Mouse (Mus musculus) stomach, embryonic 15.5 days (tissue): Measurements from ENCODE around the gene Fam83c. TPM values are rescaled to one million over a fixed set of nuclear protein-coding genes. Genes with fewer than 3 reads are reported as not detected.

Source experiments
- ATAC-seq: fragments of 200-750 bp; cut with Nextera tagmentation; 2 replicates; pipeline ENCODE4 v1.8.0; 2017; ENCODE audit warnings: low read depth, moderate number of reproducible peaks, moderate TSS enrichment; ENCODE audit not compliant: insufficient read depth, low FRiP score
- H3K27ac ChIP-seq: fragments of 300-500 bp; sonication (generic); 2 replicates; pipeline ENCODE4 v1.5.1; 2015; ENCODE audit warnings: mild to moderate bottlenecking, inconsistent platforms
- H3K27me3 ChIP-seq: fragments of 300-500 bp; sonication (generic); replicated peaks from 2 replicates; pipeline ENCODE4 v1.6.1; 2015; ENCODE audit warnings: inconsistent platforms
- H3K36me3 ChIP-seq: fragments of 300-500 bp; sonication (generic); 2 replicates; pipeline ENCODE4 v1.6.1; 2015; ENCODE audit warnings: inconsistent platforms
- H3K4me1 ChIP-seq: fragments of 300-500 bp; sonication (generic); 2 replicates; pipeline ENCODE4 v1.6.1; 2015; ENCODE audit warnings: inconsistent platforms
- H3K4me2 ChIP-seq: fragments of 300-500 bp; sonication (generic); 2 replicates; pipeline ENCODE4 v1.6.1; 2015; ENCODE audit warnings: mild to moderate bottlenecking, inconsistent platforms
- H3K4me3 ChIP-seq: fragments of 300-500 bp; sonication (generic); replicated peaks from 2 replicates; pipeline ENCODE4 v1.5.1; 2015; ENCODE audit warnings: inconsistent platforms
- H3K9ac ChIP-seq: fragments of 300-500 bp; sonication (generic); 2 replicates; pipeline ENCODE4 v1.6.1; 2015; ENCODE audit warnings: inconsistent platforms
- H3K9me3 ChIP-seq: fragments of 300-500 bp; sonication (generic); 2 replicates; pipeline ENCODE4 v1.6.1; 2016; ENCODE audit warnings: inconsistent platforms
- WGBS: fragments of 180-500 bp; shearing (Covaris S2); methylation state at CpG from one replicate; pipeline ENCODE4 v1.1.7; 2015; 5-methylcytosine and 5-hydroxymethylcytosine counted together
- polyA plus RNA-seq: library from polyadenylated mRNA; unstranded; fragments of >200 nt; fragmentation: Nextera tagmentation; extraction: Ambion mirVana; gene quantifications from 2 replicates; pipeline ENCODE4 v1.2.1, GENCODE M21; 2015

Gene Fam83c
- polyA plus RNA-seq, 1 experiment from 2014 or later: 2.8 TPM

- H3K36me3 ChIP-seq: peaks cover 11% of the 10 kb centered on the region; the same call in 1 of the 2 replicates
- WGBS: 1% methylated on average over 52 of the region's 52 CpGs
- peak overlapping the region; percentile 70 for H3K9ac ChIP-seq
- peak overlapping the region; percentile 91 for H3K27ac ChIP-seq
- peak overlapping the region; percentile 79 for H3K4me2 ChIP-seq
- ATAC-seq: no peak
- H3K27me3 ChIP-seq: no peaks in the 10 kb centered on the region
- peaks cover 14% of the 10 kb centered on the region for H3K4me1 ChIP-seq
- no peaks in the 10 kb centered on the region for H3K9me3 ChIP-seq
- H3K4me3 ChIP-seq: peak overlapping the region; percentile 83
Measured at GRCm38 (mm10) chr2:155825904-155826629, 8.6 kb downstream of the Fam83c start.

GRCm38 (mm10) chr2:155823722-155824121 is 10.9 kb downstream of the Fam83c start:
- H3K27me3 ChIP-seq: no peaks in the 10 kb centered on the region
- no peak overlapping the region for H3K4me3 ChIP-seq
- no peak for ATAC-seq
- H3K36me3 ChIP-seq: peaks cover 21% of the 10 kb centered on the region
- no peak overlapping the region for H3K4me2 ChIP-seq
- H3K4me1 ChIP-seq: peaks cover 22% of the 10 kb centered on the region
- 94% methylated on average over 8 of the region's 8 CpGs for WGBS
- H3K27ac ChIP-seq: no peak overlapping the region
- H3K9ac ChIP-seq: no peak overlapping the region
- H3K9me3 ChIP-seq: no peaks in the 10 kb centered on the region

GRCm38 (mm10) chr2:155820779-155821178 is 13.9 kb downstream of the Fam83c start:
- no peaks in the 10 kb centered on the region for H3K9me3 ChIP-seq
- no peak overlapping the region for H3K4me3 ChIP-seq
- peaks cover 21% of the 10 kb centered on the region for H3K36me3 ChIP-seq
- peak overlapping the region; percentile 78 for H3K27ac ChIP-seq
- WGBS: 89% methylated on average over 5 of the region's 5 CpGs
- H3K27me3 ChIP-seq: no peaks in the 10 kb centered on the region
- no peak overlapping the region for H3K4me2 ChIP-seq
- no peak for ATAC-seq
- H3K9ac ChIP-seq: no peak overlapping the region
- peaks cover 23% of the 10 kb centered on the region for H3K4me1 ChIP-seq

GRCm38 (mm10) chr2:155819449-155820251 is 15.0 kb downstream of the Fam83c start:
- Histone ChIP-seq H3K36me3 (peaks cover 21% of the 10 kb centered on the region), H3K27me3 (no peaks in the 10 kb centered on the region), H3K4me1 (peaks cover 17% of the 10 kb centered on the region), H3K27ac (peak overlapping the region; percentile 78), H3K9ac (peak overlapping the region; percentile 78; the same call in 1 of the 2 replicates), H3K9me3 (no peaks in the 10 kb centered on the region), H3K4me3 (peak overlapping the region; percentile 68), H3K4me2 (peak overlapping the region; percentile 77)
- 0 out of 2 replicates have a peak, but pooled peaks have one; percentile 9 for ATAC-seq
- 57% methylated on average over 6 of the region's 6 CpGs for WGBS

GRCm38 (mm10) chr2:155819392-155819448 is 15.4 kb downstream of the Fam83c start, which contains the start of gene BC029722:
BC029722 (minus strand) TSS chr2:155819426.
- peak within 1 kb of the TSS; percentile 68 for H3K4me3 ChIP-seq
- ATAC-seq: no peak
- H3K4me1 ChIP-seq: peaks cover 17% of the 10 kb centered on the region
- H3K4me2 ChIP-seq: peak within 1 kb of the TSS; percentile 77
- no peaks in the 10 kb centered on the region for H3K27me3 ChIP-seq
- no peaks in the 10 kb centered on the region for H3K9me3 ChIP-seq
- peaks cover 21% of the 10 kb centered on the region for H3K36me3 ChIP-seq
- H3K27ac ChIP-seq: peak within 1 kb of the TSS; percentile 86
- peak within 1 kb of the TSS; percentile 78 for H3K9ac ChIP-seq

- peak overlapping the region; percentile 77 for H3K4me2 ChIP-seq
- H3K27ac ChIP-seq: peak overlapping the region; percentile 86
- peak; percentile 96 for ATAC-seq
- H3K4me3 ChIP-seq: peak overlapping the region; percentile 68
- H3K27me3 ChIP-seq: no peaks in the 10 kb centered on the region
- no peaks in the 10 kb centered on the region for H3K9me3 ChIP-seq
- H3K9ac ChIP-seq: peak overlapping the region; percentile 78
- H3K4me1 ChIP-seq: peaks cover 17% of the 10 kb centered on the region
- 2% methylated on average over 37 of the region's 37 CpGs for WGBS
- peaks cover 20% of the 10 kb centered on the region for H3K36me3 ChIP-seq
Measured at GRCm38 (mm10) chr2:155818596-155819391, 15.9 kb downstream of the Fam83c start.

GRCm38 (mm10) chr2:155817301-155818245 is 17.1 kb downstream of the Fam83c start:
- Histone ChIP-seq H3K27me3 (no peaks in the 10 kb centered on the region), H3K9me3 (no peaks in the 10 kb centered on the region), H3K4me3 (peak overlapping the region; percentile 68), H3K4me2 (peak overlapping the region; percentile 77), H3K9ac (no peak overlapping the region), H3K36me3 (peaks cover 15% of the 10 kb centered on the region; the same call in 1 of the 2 replicates), H3K4me1 (peaks cover 17% of the 10 kb centered on the region), H3K27ac (no peak overlapping the region)
- 79% methylated on average over 10 of the region's 10 CpGs for WGBS
- no peak for ATAC-seq

- no peak for ATAC-seq
- WGBS: 100% methylated on average over 1 of the region's 1 CpGs
- peaks cover 19% of the 10 kb centered on the region for H3K4me1 ChIP-seq
Measured at GRCm38 (mm10) chr2:155816179-155816578, 18.5 kb downstream of the Fam83c start.

GRCm38 (mm10) chr2:155814829-155815228 is 19.8 kb downstream of the Fam83c start:
- Histone ChIP-seq H3K4me1 (peaks cover 19% of the 10 kb centered on the region), H3K9ac (no peak overlapping the region), H3K27ac (no peak overlapping the region), H3K27me3 (no peaks in the 10 kb centered on the region), H3K36me3 (0 out of 2 replicates have a peak, but pooled peaks cover 4% of the 10 kb centered on the region), H3K4me2 (no peak overlapping the region), H3K4me3 (no peak overlapping the region), H3K9me3 (no peaks in the 10 kb centered on the region)
- no peak for ATAC-seq
- WGBS: 24% methylated on average over 5 of the region's 5 CpGs

More at GRCm38 (mm10) chr2:155816179-155816578, 18.5 kb downstream of the Fam83c start:
- Histone ChIP-seq H3K36me3 (peaks cover 10% of the 10 kb centered on the region; the same call in 1 of the 2 replicates), H3K9ac (no peak overlapping the region), H3K27ac (no peak overlapping the region), H3K27me3 (no peaks in the 10 kb centered on the region), H3K4me3 (no peak overlapping the region), H3K4me2 (no peak overlapping the region), H3K9me3 (no peaks in the 10 kb centered on the region)

- H3K36me3 ChIP-seq: no peaks in the 10 kb centered on the region
- no peaks in the 10 kb centered on the region for H3K9me3 ChIP-seq
- no peak for ATAC-seq
- WGBS: 58% methylated on average over 4 of the region's 4 CpGs
- no peaks in the 10 kb centered on the region for H3K27me3 ChIP-seq
- H3K4me2 ChIP-seq: no peak overlapping the region
- no peak overlapping the region for H3K9ac ChIP-seq
- peaks cover 3% of the 10 kb centered on the region; the same call in 1 of the 2 replicates for H3K4me1 ChIP-seq
- H3K27ac ChIP-seq: no peak overlapping the region
- H3K4me3 ChIP-seq: no peak overlapping the region
Measured at GRCm38 (mm10) chr2:155812637-155813036, 22.0 kb downstream of the Fam83c start.

- no peak for ATAC-seq
- 36% methylated on average over 16 of the region's 16 CpGs for WGBS
Measured at GRCm38 (mm10) chr2:155811821-155812396, 22.7 kb downstream of the Fam83c start.

More at GRCm38 (mm10) chr2:155811821-155812396, 22.7 kb downstream of the Fam83c start:
- H3K36me3 ChIP-seq: no peaks in the 10 kb centered on the region
- H3K9ac ChIP-seq: no peak overlapping the region
- no peak overlapping the region for H3K4me2 ChIP-seq
- peaks cover 3% of the 10 kb centered on the region; the same call in 1 of the 2 replicates for H3K4me1 ChIP-seq
- H3K9me3 ChIP-seq: no peaks in the 10 kb centered on the region
- H3K4me3 ChIP-seq: no peak overlapping the region
- H3K27me3 ChIP-seq: no peaks in the 10 kb centered on the region
- H3K27ac ChIP-seq: no peak overlapping the region
